Mouse (Mus musculus): ENCODE measurements at regions not wholly inside any gene's neighbourhood (a gene's known extent, or its start where the extent isn't known, plus 50 kb on each side); places are given as distances from the start of the nearest gene placed in this dataset.

DNA sequence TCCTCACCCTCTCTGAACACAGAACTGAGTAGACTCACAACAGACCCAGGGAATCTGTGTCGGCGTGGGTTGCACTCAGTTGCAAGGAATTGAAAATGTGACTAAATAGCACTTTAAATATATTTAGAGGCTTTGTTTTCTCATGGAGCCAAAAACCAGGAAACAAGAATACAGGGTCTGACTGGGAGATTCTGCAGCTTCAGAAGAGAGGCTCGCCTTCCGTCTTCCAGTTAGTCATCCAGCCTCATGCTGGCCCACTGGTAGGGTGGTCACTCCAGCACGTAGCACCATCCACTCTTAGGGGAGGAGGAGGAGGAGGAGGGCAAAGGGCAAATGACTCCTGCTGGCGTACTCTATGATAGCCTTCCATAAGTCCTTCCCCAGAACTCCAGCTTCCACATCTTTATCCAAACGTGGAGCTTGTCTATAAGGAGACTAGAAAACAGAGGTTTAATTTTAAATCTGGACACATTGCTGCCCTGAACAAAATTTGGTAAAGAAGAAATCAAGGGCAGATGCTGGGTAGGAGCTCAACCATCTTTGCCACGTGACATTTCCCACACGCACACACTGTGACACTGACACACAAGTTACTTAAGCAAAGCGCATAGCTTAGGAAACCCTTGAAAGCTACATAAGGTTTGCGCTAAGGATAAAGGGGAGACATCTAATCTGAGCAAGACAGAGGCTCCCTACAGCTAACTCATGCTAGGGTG, 60.8 kb downstream of the Mis18a start:
- no peak for DNase-seq
- intact Hi-C loops (cut with DNase I): no loop called here

- peak in 1 of 2 experiments; percentile 15 for DNase-seq
- intact Hi-C loops (cut with DNase I): no loop called here
Observed at GRCm38 (mm10) chr16:90664086-90664485, 63.1 kb downstream of the Mis18a start.

DNA sequence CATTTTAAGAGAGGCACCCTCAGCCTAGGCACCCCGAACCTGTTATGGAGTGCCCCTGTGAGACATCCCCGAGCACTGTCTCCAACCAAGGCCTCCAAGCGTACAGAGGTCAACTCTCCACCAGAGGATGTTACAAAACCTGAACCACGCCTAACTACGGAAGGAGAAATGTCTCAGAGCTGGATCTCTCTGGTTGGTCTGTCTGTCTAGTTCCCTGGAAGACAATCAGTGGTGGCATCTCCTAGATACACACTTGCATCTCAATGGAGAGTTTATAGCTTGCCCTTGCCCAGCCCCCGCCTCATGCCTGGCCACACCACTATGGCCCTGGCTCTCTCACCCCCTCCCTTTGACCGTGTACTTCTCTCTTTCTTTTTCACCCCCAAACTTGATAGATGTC, 69.2 kb downstream of the Mis18a start:
- no peak for DNase-seq
- intact Hi-C loops (cut with DNase I): no loop called here

- DNase-seq: no peak
- intact Hi-C loops (cut with DNase I): no loop called here
Observed at GRCm38 (mm10) chr16:90657027-90657426, 70.2 kb downstream of the Mis18a start.

GRCm38 (mm10) chr16:90656571-90657011, 70.6 kb downstream of the Mis18a start:
- DNase-seq: no peak
- intact Hi-C loops (cut with DNase I): no loop called here

DNA sequence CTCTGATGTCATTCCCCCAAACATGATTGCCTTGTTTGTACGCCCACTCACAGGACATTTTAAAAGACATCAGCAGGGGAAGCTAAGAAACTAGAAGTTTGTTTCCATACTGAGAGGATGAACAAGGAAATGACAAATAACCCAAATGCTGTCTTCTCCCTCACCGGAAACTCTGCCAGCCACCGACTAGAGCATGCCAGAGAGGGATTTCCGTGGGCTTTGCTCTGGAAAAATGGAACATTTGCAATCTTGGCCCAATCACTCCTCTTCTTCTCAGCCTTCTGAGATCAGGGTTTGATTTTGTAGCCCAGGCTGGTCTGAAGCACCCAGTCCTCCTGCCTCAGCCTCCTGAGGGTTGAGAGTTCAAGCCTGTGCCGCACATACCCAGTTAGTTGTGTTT, 72.4 kb downstream of the Mis18a start:
- DNase-seq: no peak
- intact Hi-C loops (cut with DNase I): no loop called here

DNA sequence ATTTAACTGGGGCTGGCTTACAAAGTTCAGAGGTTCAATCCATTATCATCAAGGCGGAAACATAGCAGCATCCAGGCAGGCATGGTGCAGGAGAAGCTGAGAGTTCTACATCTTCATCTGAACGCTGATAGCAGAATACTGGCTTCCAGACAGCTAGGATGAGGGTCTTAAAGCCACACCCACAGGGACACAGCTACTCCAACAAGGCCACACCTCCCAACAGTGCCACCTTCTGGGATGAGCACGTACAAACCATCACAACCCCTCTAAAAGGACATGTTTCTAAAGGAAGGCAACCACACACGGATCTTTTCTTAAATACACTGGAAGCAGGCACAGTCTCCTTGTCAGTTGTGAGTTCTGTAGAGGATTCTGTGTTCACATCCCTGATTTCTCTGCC, 74.4 kb downstream of the Mis18a start:
- no peak for DNase-seq
- intact Hi-C loops (cut with DNase I): no loop called here

DNA sequence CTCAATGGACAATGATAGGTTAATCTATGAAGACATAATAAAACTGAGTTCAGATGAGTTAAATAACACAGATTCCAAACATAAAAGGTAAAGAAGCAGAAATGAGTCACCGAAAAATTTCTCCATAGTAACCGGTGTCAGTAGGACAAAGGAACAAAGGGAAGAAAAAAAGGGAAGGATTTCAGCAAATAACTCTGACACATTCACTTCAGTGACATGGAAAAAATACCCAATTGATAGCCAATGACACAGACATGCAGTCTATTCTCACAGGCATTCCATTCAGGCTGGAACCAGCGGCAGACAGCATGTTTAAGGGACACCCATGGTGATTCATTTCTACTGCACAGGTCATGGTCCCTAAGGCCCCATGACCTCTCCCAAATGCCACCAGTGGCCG, 79.0 kb downstream of the Mis18a start:
- intact Hi-C loops (cut with DNase I): no loop called here
- no peak for DNase-seq

GRCm38 (mm10) chr16:90642671-90643070, 84.5 kb downstream of the Mis18a start:
- no peak for DNase-seq
- intact Hi-C loops (cut with DNase I): no loop called here

GRCm38 (mm10) chr16:90635216-90635615, 92.0 kb downstream of the Mis18a start:
- DNase-seq: no peak
- intact Hi-C loops (cut with DNase I): no loop called here

GRCm38 (mm10) chr16:90629976-90630375, 97.2 kb downstream of the Mis18a start:
- intact Hi-C loops (cut with DNase I): loop anchor here (5.0 kb wide), 2 partner anchors 77 to 243 kb away; partner anchors contain the start of gene Hunk
- peak; percentile 51 to 52 for DNase-seq

DNA sequence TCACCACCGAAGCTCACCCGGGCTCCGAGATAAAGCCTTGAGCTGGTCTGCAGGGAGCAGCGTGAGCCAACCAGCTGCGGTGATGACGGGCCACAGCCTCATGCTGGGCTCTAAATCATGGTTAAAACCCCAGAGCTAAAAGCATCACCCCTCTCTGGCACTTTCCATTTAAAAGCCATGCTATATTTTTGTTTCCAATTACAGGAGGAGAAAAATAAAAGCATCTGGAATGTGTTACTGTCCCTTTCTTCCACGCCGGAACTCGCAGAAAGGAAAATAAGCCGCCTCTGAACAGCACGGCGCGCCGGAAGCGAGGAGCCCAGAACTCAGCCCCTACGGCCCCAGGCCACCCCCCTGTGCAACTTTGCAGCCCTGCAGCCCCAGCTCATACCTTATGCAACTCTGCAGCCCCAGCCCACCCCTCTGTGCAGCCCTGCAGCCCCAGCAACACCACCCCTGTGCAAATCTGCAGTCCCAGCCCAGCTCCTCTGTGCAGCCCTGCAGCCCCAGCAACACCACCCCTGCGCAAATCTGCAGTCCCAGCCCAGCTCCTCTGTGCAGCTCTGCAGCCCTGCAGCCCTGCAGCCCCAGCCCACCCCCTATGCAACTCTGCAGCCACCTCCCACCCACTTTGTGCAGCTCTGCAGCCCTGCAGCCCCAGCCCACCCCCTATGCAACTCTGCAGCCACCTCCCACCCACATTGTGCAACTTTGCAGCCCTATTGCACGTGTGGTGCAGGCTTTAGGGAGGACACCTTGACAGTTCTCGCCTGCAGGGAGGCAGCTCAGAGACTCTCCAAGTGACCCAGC, 97.9 kb downstream of the Mis18a start:
- peak; percentile 28 to 47 for DNase-seq
- intact Hi-C loops (cut with DNase I): loop anchor here (5.0 kb wide), 2 partner anchors 78 to 242 kb away; partner anchors contain the start of gene Hunk

GRCm38 (mm10) chr16:90628605-90629120, 98.5 kb downstream of the Mis18a start:
- intact Hi-C loops (cut with DNase I): loop anchor here (5.0 kb wide), 2 partner anchors 79 to 241 kb away; partner anchors contain the start of gene Hunk
- peak; percentile 72 to 74 for DNase-seq

DNA sequence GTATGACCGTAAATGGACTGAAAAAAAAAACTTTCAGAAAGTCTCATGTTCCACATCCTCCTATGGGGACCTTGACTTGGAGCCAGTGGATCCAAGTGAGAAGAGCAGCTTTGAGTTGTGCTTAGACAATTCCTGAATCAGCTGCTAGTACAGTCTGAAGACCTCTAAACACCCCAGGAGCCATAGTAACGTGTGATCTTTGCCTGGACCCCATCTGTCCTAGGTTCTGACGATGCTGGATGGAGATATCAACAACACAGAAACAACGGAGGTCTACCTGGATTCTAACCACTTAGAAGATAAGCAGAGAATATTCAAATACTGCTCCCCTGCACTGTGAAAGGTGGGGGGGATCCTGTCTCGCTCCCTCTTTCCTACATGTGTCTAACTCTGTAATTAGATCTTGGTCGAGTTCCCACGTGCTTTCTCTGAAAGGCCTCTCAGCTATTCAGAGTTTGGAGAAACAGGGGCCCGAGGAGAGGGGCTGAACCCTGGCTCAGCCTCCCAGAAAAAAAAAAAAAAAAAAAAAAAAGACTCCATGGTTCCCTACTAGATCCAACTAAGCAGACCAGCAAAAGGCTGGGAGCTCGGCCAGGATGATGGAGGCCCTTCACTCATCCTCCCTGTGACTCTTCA, 101.1 kb downstream of the Mis18a start:
- intact Hi-C loops (cut with DNase I): loop anchor here (5.0 kb wide), 2 partner anchors 81 to 239 kb away; partner anchors contain the start of gene Hunk
- no peak for DNase-seq

- peak in 1 of 2 experiments; percentile 19 for DNase-seq
- intact Hi-C loops (cut with DNase I): loop anchor here (5.0 kb wide), 2 partner anchors 82 to 238 kb away; partner anchors contain the start of gene Hunk
Observed at GRCm38 (mm10) chr16:90625301-90626034, 101.7 kb downstream of the Mis18a start.

- peak; percentile 87 to 88 for DNase-seq
- intact Hi-C loops (cut with DNase I): no loop called here
Observed at GRCm38 (mm10) chr16:90624039-90624625, 103.1 kb downstream of the Mis18a start.

DNA sequence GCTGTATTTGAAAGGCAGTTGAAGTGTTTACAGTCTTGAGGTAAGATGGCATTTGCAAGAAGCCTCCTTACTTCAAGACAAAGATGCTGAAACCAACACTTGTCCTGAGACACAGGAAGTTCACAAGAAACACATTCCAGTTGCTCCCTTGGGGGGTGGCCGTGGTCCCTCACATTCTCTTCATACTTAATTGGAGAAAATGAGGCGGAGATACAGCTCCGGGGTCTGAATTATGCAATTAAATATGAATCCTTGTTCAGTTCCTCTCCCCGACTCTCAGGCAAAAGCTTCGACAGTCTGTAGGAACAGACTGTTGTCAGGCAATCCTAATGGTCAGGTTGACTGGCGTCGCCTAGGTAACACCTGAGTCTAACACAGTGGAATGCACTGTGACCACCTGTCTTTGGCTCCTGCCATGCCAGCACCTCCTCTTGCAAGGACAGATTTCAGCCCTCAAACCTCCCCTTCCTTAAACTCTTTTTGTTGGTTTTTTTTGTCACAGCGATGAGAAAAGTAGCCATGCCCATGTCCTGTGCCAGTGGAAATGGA, 104.5 kb downstream of the Mis18a start:
- intact Hi-C loops (cut with DNase I): no loop called here
- DNase-seq: no peak

DNA sequence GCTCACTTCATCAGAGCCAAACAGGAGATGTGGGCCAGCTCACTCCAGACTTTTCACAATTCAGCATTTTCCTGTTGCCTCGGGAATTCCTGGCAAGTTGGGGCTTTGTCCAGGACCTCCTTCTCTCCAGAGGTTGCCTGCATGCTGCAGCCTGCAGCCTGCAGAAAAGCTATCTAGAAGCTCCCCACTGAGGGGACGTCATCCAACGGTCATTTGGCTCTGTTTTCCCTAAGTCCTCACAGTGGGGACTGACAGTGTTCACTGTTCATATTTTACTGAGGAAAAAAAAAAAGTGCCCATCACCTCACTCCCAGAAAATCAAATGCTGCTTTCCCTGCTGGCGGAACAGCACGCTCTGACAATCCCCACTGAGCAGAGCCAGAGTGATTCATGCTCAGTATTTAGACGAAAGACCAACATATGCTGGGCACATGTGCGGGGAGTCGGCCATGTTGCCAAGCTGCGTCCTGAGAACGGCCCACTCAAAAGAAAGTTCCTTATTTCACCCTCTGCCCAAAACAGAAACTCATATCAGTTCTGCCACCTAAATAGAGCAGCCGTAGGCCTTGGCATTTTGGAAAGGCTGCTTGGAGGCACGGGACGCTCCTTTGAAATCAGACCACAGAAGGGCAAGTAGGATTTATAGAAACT, 105.3 kb downstream of the Mis18a start:
- DNase-seq: peak; percentile 35 to 49
- intact Hi-C loops (cut with DNase I): no loop called here
